27 mouse cellular contexts compared by ENCODE assay signal in genomic region chr13:52806029-52806428, GRCm38 (mm10).
DNase-seq lines count a peak whose midpoint lies in the region; ATAC-seq and TF ChIP-seq lines count a peak whose summit lies in the region.
"Had no signal": no experiment of that assay in that cellular context is flagged by ENCODE, and none has a peak within 500 bp of the region (broad histone marks: within the 10 kb centered on the region; RNA-seq: fewer than 3 reads in every experiment).

No protein-coding gene starts in this region.

- no peak for TF ChIP-seq POLR2A in testis, adult 2 months (IDR thresholded peaks at IDR 0.05; ENCODE audit: control insufficient read depth, low read depth, low read length)
- TF ChIP-seq POLR2A in heart, adult 2 months (IDR thresholded peaks at IDR 0.05; ENCODE audit: insufficient read depth, low read depth, low read length) = no peak

- 25% methylated on average over 4 of the region's 4 CpGs for WGBS in forebrain, postnatal 0 days
- WGBS in forebrain, embryonic 12.5 days = 47% methylated on average over 4 of the region's 4 CpGs
- 18% methylated on average over 4 of the region's 4 CpGs for WGBS in kidney, postnatal 0 days
- WGBS in heart, adult 2 months = 35% methylated on average over 4 of the region's 4 CpGs

- H3K4me3 ChIP-seq in forebrain, postnatal 0 days (ENCODE audit: low read depth, low read length) = no peak overlapping the region
- no peak overlapping the region for H3K4me3 ChIP-seq in forebrain, embryonic 12.5 days (replicated peaks)
- H3K4me3 ChIP-seq in kidney, postnatal 0 days (replicated peaks; ENCODE audit: low read depth, low read length) = no peak overlapping the region
- no peak overlapping the region for H3K4me3 ChIP-seq in testis, adult 2 months (ENCODE audit: control insufficient read depth, low read depth, low read length)
- H3K4me3 ChIP-seq in heart, adult 2 months = no peak overlapping the region
- H3K4me3 ChIP-seq: forebrain, embryonic 15.5 days; intestine, embryonic 15.5 days; limb, embryonic 13.5 days; liver, embryonic 12.5 days; midbrain, embryonic 12.5 days; neural tube, embryonic 12.5 days had no signal

- TF ChIP-seq EP300 in heart, adult 2 months (IDR thresholded peaks at IDR 0.05; ENCODE audit: insufficient read depth, low read depth, low read length) = no peak

- no peaks in the 10 kb centered on the region for H3K27me3 ChIP-seq in forebrain, postnatal 0 days (ENCODE audit: insufficient read depth, low read length)
- no peaks in the 10 kb centered on the region for H3K27me3 ChIP-seq in forebrain, embryonic 12.5 days
- no peaks in the 10 kb centered on the region for H3K27me3 ChIP-seq in kidney, postnatal 0 days (ENCODE audit: insufficient read depth, low read length)
- no peaks in the 10 kb centered on the region for H3K27me3 ChIP-seq in testis, adult 2 months (ENCODE audit: control insufficient read depth, insufficient read depth, low read length)
- H3K27me3 ChIP-seq in heart, adult 2 months (ENCODE audit: control insufficient read depth, insufficient read depth, low read length) = no peaks in the 10 kb centered on the region
- H3K27me3 ChIP-seq: forebrain, embryonic 15.5 days; intestine, embryonic 15.5 days; limb, embryonic 13.5 days; liver, embryonic 12.5 days; midbrain, embryonic 12.5 days; neural tube, embryonic 12.5 days; Patski had no signal

- no peak overlapping the region for H3K27ac ChIP-seq in forebrain, postnatal 0 days (ENCODE audit: low read depth, low read length)
- no peak overlapping the region for H3K27ac ChIP-seq in forebrain, embryonic 12.5 days
- H3K27ac ChIP-seq in kidney, postnatal 0 days = no peak overlapping the region
- peak overlapping the region; percentile 39; the same call in 1 of the 2 replicates for H3K27ac ChIP-seq in testis, adult 2 months (ENCODE audit: control insufficient read depth, insufficient read depth, low read depth, low read length)
- no peak overlapping the region for H3K27ac ChIP-seq in heart, adult 2 months
- H3K27ac ChIP-seq: forebrain, embryonic 15.5 days; hindbrain, embryonic 14.5 days; intestine, embryonic 15.5 days; limb, embryonic 13.5 days; liver, embryonic 12.5 days; midbrain, embryonic 12.5 days; neural tube, embryonic 12.5 days had no signal

- no peak overlapping the region for H3K9ac ChIP-seq in forebrain, postnatal 0 days
- no peak overlapping the region for H3K9ac ChIP-seq in forebrain, embryonic 12.5 days
- no peak overlapping the region for H3K9ac ChIP-seq in kidney, postnatal 0 days (ENCODE audit: low read depth, low read length)
- H3K9ac ChIP-seq in heart, adult 2 months (ENCODE audit: low read depth, low read length) = no peak overlapping the region
- H3K9ac ChIP-seq: forebrain, embryonic 15.5 days; hindbrain, embryonic 14.5 days; intestine, embryonic 15.5 days; limb, embryonic 13.5 days; liver, embryonic 12.5 days; midbrain, embryonic 12.5 days; neural tube, embryonic 12.5 days had no signal

- ATAC-seq in forebrain, postnatal 0 days = no peak
- no peak for ATAC-seq in forebrain, embryonic 12.5 days (ENCODE audit: low FRiP score)
- no peak for ATAC-seq in kidney, postnatal 0 days (replicated peaks; ENCODE audit: low FRiP score, low read depth)
- ATAC-seq: forebrain, embryonic 15.5 days; intestine, embryonic 15.5 days; liver, embryonic 12.5 days; Patski had no signal

- intact Hi-C loops in heart, adult 2 months (cut with DNase I) = no loop called here

- peaks cover 8% of the 10 kb centered on the region; the same call in 1 of the 2 replicates for H3K4me1 ChIP-seq in forebrain, postnatal 0 days (ENCODE audit: insufficient read depth)
- peaks cover 10% of the 10 kb centered on the region; the same call in 1 of the 2 replicates for H3K4me1 ChIP-seq in forebrain, embryonic 12.5 days
- H3K4me1 ChIP-seq in kidney, postnatal 0 days (replicated peaks; ENCODE audit: insufficient read depth, low read length) = peaks cover 5% of the 10 kb centered on the region; the same call in 1 of the 2 replicates
- no peaks in the 10 kb centered on the region for H3K4me1 ChIP-seq in testis, adult 2 months (ENCODE audit: control insufficient read depth, insufficient read depth, low read length)
- no peaks in the 10 kb centered on the region; the same call in none of the 2 replicates for H3K4me1 ChIP-seq in heart, adult 2 months (ENCODE audit: control insufficient read depth, insufficient read depth, low read length)
- H3K4me1 ChIP-seq: neural tube, embryonic 12.5 days had no signal

- DNase-seq in forebrain, postnatal 0 days = peak; percentile 34
- peak; percentile 78 for DNase-seq in kidney, postnatal 0 days (ENCODE audit: low spot score)
- DNase-seq in kidney, adult 9 months = no peak
- no peak for DNase-seq in testis, postnatal 14 days (ENCODE audit: low spot score)
- DNase-seq in spleen, postnatal 10 days (ENCODE audit: low spot score in 2 of 2) = no peak
- DNase-seq in heart, adult 2 months = no peak
- DNase-seq: adrenal gland, postnatal 36 days; cerebellum, adult 11 months; cerebellum, adult 9-11 months; gastrocnemius, postnatal 36 days; heart, postnatal 36 days; kidney, postnatal 25 days; layer of hippocampus, postnatal 36 days; lung, adult 2 months; right cerebral cortex, postnatal 14 days; thymus, adult 2 months; thymus, postnatal 4 days had no signal

- H3K79me2 ChIP-seq in heart, adult 2 months (replicated peaks; ENCODE audit: control insufficient read depth, insufficient read depth, low read length) = no peaks in the 10 kb centered on the region

- H3K36me3 ChIP-seq in forebrain, postnatal 0 days (ENCODE audit: insufficient read depth) = no peaks in the 10 kb centered on the region
- H3K36me3 ChIP-seq in forebrain, embryonic 12.5 days (replicated peaks) = no peaks in the 10 kb centered on the region
- no peaks in the 10 kb centered on the region for H3K36me3 ChIP-seq in kidney, postnatal 0 days (ENCODE audit: insufficient read depth, low read length)
- H3K36me3 ChIP-seq in testis, adult 2 months (ENCODE audit: control insufficient read depth, insufficient read depth, low read length) = no peaks in the 10 kb centered on the region
- H3K36me3 ChIP-seq in heart, adult 2 months (ENCODE audit: control insufficient read depth, insufficient read depth, low read length) = no peaks in the 10 kb centered on the region
- H3K36me3 ChIP-seq: forebrain, embryonic 15.5 days; intestine, embryonic 15.5 days; limb, embryonic 13.5 days; liver, embryonic 12.5 days; midbrain, embryonic 12.5 days; neural tube, embryonic 12.5 days had no signal

- H3K9me3 ChIP-seq in forebrain, postnatal 0 days (ENCODE audit: low read length) = no peaks in the 10 kb centered on the region
- H3K9me3 ChIP-seq in forebrain, embryonic 12.5 days = no peaks in the 10 kb centered on the region
- H3K9me3 ChIP-seq in kidney, postnatal 0 days (replicated peaks; ENCODE audit: low read length) = no peaks in the 10 kb centered on the region
- H3K9me3 ChIP-seq: forebrain, embryonic 15.5 days; intestine, embryonic 15.5 days; limb, embryonic 13.5 days; liver, embryonic 12.5 days; midbrain, embryonic 12.5 days; neural tube, embryonic 12.5 days had no signal

- H3K4me2 ChIP-seq in forebrain, postnatal 0 days (ENCODE audit: low read depth) = no peak overlapping the region
- H3K4me2 ChIP-seq in forebrain, embryonic 12.5 days = no peak overlapping the region
- H3K4me2 ChIP-seq in kidney, postnatal 0 days (ENCODE audit: low read length) = no peak overlapping the region
- H3K4me2 ChIP-seq: forebrain, embryonic 15.5 days; hindbrain, embryonic 14.5 days; intestine, embryonic 15.5 days; limb, embryonic 13.5 days; liver, embryonic 12.5 days; midbrain, embryonic 12.5 days; neural tube, embryonic 12.5 days had no signal

- TF ChIP-seq CTCF in forebrain, postnatal 0 days (IDR thresholded peaks at IDR 0.05; ENCODE audit: low read depth) = no peak
- no peak for TF ChIP-seq CTCF in kidney, postnatal 0 days (IDR thresholded peaks at IDR 0.05; ENCODE audit: low read depth)
- TF ChIP-seq CTCF in testis, adult 2 months (IDR thresholded peaks at IDR 0.05; ENCODE audit: control insufficient read depth, insufficient read depth, insufficient replicate concordance, low read depth, low read length) = no peak
- TF ChIP-seq CTCF in heart, adult 2 months (IDR thresholded peaks at IDR 0.05) = no peak

Comparison
In these comparisons a context has a peak if more than half of its experiments do, and no peak if none do; other contexts are left out.
1. DNase-seq: peak in forebrain, postnatal 0 days (single experiment) and kidney, postnatal 0 days (single experiment); none in kidney, adult 9 months (single experiment), testis, postnatal 14 days (single experiment), spleen, postnatal 10 days (0 of 2) and heart, adult 2 months (0 of 2).